Mouse (Mus musculus): Measurements from ENCODE around the gene Lpin3. TPM values are rescaled to one million over a fixed set of nuclear protein-coding genes. Genes with fewer than 3 reads are reported as not detected.

The Lpin3 gene
- total RNA-seq, 4 experiments from 2014 or later: 1.1 to 2.6 (median 1.6) TPM

GRCm38 (mm10) chr2:160932981-160933380 is 52.5 kb downstream of the Lpin3 start:
- DNase-seq (ENCODE audit: low spot score in 2 of 2): no peak

- DNase-seq (ENCODE audit: low spot score in 2 of 2): no peak
These were observed 53.4 kb downstream of the Lpin3 start for GRCm38 (mm10) chr2:160933890-160934289.

- DNase-seq (ENCODE audit: low spot score in 2 of 2): no peak
These were observed 54.0 kb downstream of the Lpin3 start for GRCm38 (mm10) chr2:160934451-160934850.

DNA sequence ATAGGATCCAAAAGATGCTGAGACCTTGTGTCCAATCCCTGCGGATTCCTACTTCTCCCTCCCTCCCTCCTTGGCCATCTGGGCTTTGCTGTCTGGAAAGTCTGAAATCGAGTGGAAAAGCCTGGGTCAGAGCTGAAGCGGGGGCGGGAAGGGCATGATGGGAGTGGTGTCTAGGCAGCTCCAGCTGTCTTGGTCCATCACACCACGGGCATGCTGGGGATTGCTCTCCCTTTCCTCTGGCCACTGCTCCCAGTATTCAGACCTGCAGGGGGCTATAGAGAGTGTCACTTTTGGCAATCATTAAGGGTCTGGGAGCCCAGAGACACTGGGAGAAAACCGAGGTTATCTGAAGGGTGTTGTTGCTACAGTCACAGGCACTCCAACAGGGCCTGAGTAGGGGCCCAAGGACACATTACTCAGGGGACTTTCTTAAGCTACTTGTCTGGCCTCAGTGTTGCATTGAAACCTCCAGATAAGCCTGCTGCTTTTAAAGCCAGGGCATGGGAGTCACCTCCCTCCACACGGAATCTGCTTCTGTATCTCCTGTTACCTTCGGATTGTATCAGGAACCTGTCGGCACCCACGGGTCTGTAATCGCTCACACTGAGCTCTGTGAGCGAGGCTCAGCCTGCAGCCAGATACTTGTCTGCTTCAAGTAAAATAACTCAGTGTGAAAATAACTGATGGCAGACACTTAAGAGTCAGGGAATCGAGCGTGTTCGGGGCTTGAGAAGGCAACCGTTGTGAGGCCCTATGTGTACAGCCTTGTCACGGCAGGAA is 60.6 kb downstream of the Lpin3 start:
- no peak for DNase-seq (ENCODE audit: low spot score in 2 of 2)

GRCm38 (mm10) chr2:160942443-160942842 is 62.0 kb downstream of the Lpin3 start:
- DNase-seq (ENCODE audit: low spot score in 2 of 2): no peak

DNA sequence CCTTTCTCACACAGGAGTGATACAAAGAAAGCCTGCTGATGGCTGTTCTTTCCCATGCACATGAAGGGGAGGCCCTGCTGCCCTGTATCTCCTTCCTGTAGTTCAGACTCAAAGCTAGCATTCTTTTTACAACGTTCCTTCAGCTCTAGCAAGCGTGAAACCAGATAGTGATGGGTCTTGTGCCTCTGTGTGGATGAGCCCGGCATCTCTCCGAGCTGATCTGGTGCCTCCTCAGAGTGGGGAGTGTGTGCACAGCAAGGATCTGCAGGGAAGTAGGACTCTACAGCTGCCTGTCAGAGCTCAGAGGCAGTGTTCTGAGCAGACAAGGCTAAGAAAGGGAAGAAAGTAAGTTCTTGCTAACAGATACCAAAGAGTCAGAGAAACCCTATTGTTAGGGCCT is 71.1 kb downstream of the Lpin3 start:
- no peak for DNase-seq (ENCODE audit: low spot score in 2 of 2)

DNA sequence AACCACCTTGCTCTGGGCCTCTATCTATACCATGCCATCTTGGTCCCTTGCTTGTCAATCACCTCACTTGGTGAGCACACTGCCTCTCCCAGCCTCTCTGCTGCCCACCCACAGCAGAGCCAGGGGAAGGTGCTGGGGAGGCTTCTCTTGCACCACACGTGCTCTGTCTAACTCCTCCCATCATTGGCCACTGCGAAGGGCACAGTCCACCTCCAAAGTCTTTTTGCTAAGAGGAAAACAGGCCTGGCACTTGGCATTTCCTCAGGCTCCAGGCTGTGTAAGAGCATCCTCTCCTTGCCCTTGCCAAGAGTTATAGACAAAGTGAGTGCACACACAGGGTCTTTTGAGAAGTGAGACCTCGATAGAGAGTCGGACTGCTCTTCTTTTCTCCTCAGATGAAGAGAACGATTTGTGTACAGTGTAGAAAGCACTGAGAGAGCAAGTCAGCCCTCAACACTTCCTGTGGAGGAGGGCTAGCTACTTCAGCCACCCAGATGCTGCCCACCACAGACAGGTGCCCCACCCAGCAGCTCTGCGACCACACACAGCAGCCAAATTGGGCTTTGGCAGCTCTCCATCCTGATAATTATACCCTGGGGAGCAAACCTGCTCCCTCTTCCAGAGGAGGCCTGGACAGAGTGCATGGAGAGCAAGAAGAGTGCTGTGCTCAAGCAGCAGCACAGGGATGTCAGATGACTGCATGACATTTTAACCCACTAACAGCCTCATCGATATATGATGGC is 72.8 kb downstream of the Lpin3 start:
- DNase-seq (ENCODE audit: low spot score in 2 of 2): no peak

GRCm38 (mm10) chr2:160954541-160954940 is 74.1 kb downstream of the Lpin3 start:
- no peak for DNase-seq (ENCODE audit: low spot score in 2 of 2)

- no peak for DNase-seq (ENCODE audit: low spot score in 2 of 2)
These were observed 74.9 kb downstream of the Lpin3 start for GRCm38 (mm10) chr2:160955331-160955730.

Other genes starting within 250 kb of the Lpin3 start
- 10 to 100 TPM; 66.7 to 86.7 (median 78.4) TPM for gene Top1, start 234.8 kb upstream of the Lpin3 start, total RNA-seq (2022)
- 100 to 1,000 TPM; 103 to 107 (median 105) TPM for gene Plcg1, start 149.4 kb upstream of the Lpin3 start, total RNA-seq (2022)
- gene Zhx3, start 7.7 kb upstream of the Lpin3 start, total RNA-seq (2022): 100 to 1,000 TPM in 2 of 4 experiments, 10 to 100 TPM in 2; 74.2 to 102 (median 92.4) TPM
- gene Emilin3, start 31.7 kb downstream of the Lpin3 start, total RNA-seq (2022): under 1 TPM in 3 of 4 experiments, not detected in 1; 0.12 to 0.20 (median 0.18) TPM
- gene Chd6, start 228.4 kb downstream of the Lpin3 start, total RNA-seq (2022): 10 to 100 TPM; 56.4 to 73.8 (median 61.9) TPM

Data from layer of hippocampus, adult 8-10 months (tissue).